Mouse (Mus musculus): ENCODE data around the gene Cacna1g.
"Not testable (repeated sequence)": the region's sequence is repeated elsewhere in the genome, so short reads cannot be mapped to it uniquely, and the experiment has no call there.

- TF ChIP-seq CTCF (IDR thresholded peaks at IDR 0.05; ENCODE audit: borderline replicate concordance, control insufficient read depth, extremely low read depth, insufficient read depth, low read length, poor library complexity); POLR2A (IDR thresholded peaks at IDR 0.05; ENCODE audit: control insufficient read depth, extremely low read depth, insufficient read depth, low read length, poor library complexity): not testable (repeated sequence)
Observed at GRCm38 (mm10) chr11:94393490-94393889, 80.5 kb downstream of the Cacna1g start.

Measured in thymus, adult 2 months (tissue).